Mouse (Mus musculus): ENCODE results near the gene Rnf166. TPM values are rescaled to one million over a fixed set of nuclear protein-coding genes. Genes with fewer than 3 reads are reported as not detected.

Gene Rnf166
- polyA plus RNA-seq, 1 experiment: 79.6 TPM

- no peak for DNase-seq (ENCODE audit: low read depth in 1 of 2, low spot score in 2 of 2)
- Histone ChIP-seq H3K4me1 (ENCODE audit: control insufficient read depth, insufficient read depth, insufficient read length) (peaks cover 25% of the 10 kb centered on the region; the same call in 1 of the 2 replicates), H3K36me3 (ENCODE audit: control insufficient read depth, insufficient read depth, low read length) (peaks cover 37% of the 10 kb centered on the region), H3K27me3 (ENCODE audit: control insufficient read depth, insufficient read depth, low read length) (no peaks in the 10 kb centered on the region), H3K27ac (ENCODE audit: insufficient read depth, low read length) (peak overlapping the region; percentile 42), H3K4me3 (ENCODE audit: extremely low read depth, insufficient read depth, insufficient read length) (no peak overlapping the region)
- TF ChIP-seq POLR2A (IDR thresholded peaks at IDR 0.05; ENCODE audit: low read depth, low read length) (no peak), CTCF (IDR thresholded peaks at IDR 0.05; ENCODE audit: extremely low read depth, insufficient read depth, insufficient read length, insufficient replicate concordance) (no peak)
- WGBS: 90% methylated on average over 7 of the region's 7 CpGs
Measured at GRCm38 (mm10) chr8:122427607-122428006, 48.3 kb downstream of the Rnf166 start.

GRCm38 (mm10) chr8:122426145-122426544 is 49.7 kb downstream of the Rnf166 start:
- H3K4me3 ChIP-seq (ENCODE audit: extremely low read depth, insufficient read depth, insufficient read length): no peak overlapping the region
- no peak for DNase-seq (ENCODE audit: low read depth in 1 of 2, low spot score in 2 of 2)
- H3K36me3 ChIP-seq (ENCODE audit: control insufficient read depth, insufficient read depth, low read length): peaks cover 37% of the 10 kb centered on the region
- no peaks in the 10 kb centered on the region for H3K27me3 ChIP-seq (ENCODE audit: control insufficient read depth, insufficient read depth, low read length)
- H3K4me1 ChIP-seq (ENCODE audit: control insufficient read depth, insufficient read depth, insufficient read length): peaks cover 25% of the 10 kb centered on the region; the same call in 1 of the 2 replicates
- WGBS: 91% methylated on average over 9 of the region's 9 CpGs
- TF ChIP-seq CTCF (IDR thresholded peaks at IDR 0.05; ENCODE audit: extremely low read depth, insufficient read depth, insufficient read length, insufficient replicate concordance) (no peak), POLR2A (IDR thresholded peaks at IDR 0.05; ENCODE audit: low read depth, low read length) (no peak)
- H3K27ac ChIP-seq (ENCODE audit: insufficient read depth, low read length): no peak overlapping the region

GRCm38 (mm10) chr8:122423659-122424058 is 52.2 kb downstream of the Rnf166 start:
- DNase-seq (ENCODE audit: low read depth in 1 of 2, low spot score in 2 of 2): no peak
- H3K4me3 ChIP-seq (ENCODE audit: extremely low read depth, insufficient read depth, insufficient read length): no peak overlapping the region
- H3K27me3 ChIP-seq (ENCODE audit: control insufficient read depth, insufficient read depth, low read length): no peaks in the 10 kb centered on the region
- WGBS: 85% methylated on average over 5 of the region's 5 CpGs
- peaks cover 12% of the 10 kb centered on the region; the same call in 1 of the 2 replicates for H3K4me1 ChIP-seq (ENCODE audit: control insufficient read depth, insufficient read depth, insufficient read length)
- H3K36me3 ChIP-seq (ENCODE audit: control insufficient read depth, insufficient read depth, low read length): peaks cover 34% of the 10 kb centered on the region
- no peak for TF ChIP-seq POLR2A (IDR thresholded peaks at IDR 0.05; ENCODE audit: low read depth, low read length)
- no peak for TF ChIP-seq CTCF (IDR thresholded peaks at IDR 0.05; ENCODE audit: extremely low read depth, insufficient read depth, insufficient read length, insufficient replicate concordance)
- no peak overlapping the region for H3K27ac ChIP-seq (ENCODE audit: insufficient read depth, low read length)

GRCm38 (mm10) chr8:122423217-122423616 is 52.6 kb downstream of the Rnf166 start:
- Histone ChIP-seq H3K36me3 (ENCODE audit: control insufficient read depth, insufficient read depth, low read length) (peaks cover 34% of the 10 kb centered on the region), H3K27ac (ENCODE audit: insufficient read depth, low read length) (no peak overlapping the region), H3K4me1 (ENCODE audit: control insufficient read depth, insufficient read depth, insufficient read length) (peaks cover 9% of the 10 kb centered on the region; the same call in 1 of the 2 replicates), H3K4me3 (ENCODE audit: extremely low read depth, insufficient read depth, insufficient read length) (no peak overlapping the region), H3K27me3 (ENCODE audit: control insufficient read depth, insufficient read depth, low read length) (no peaks in the 10 kb centered on the region)
- TF ChIP-seq CTCF (IDR thresholded peaks at IDR 0.05; ENCODE audit: extremely low read depth, insufficient read depth, insufficient read length, insufficient replicate concordance) (no peak), POLR2A (IDR thresholded peaks at IDR 0.05; ENCODE audit: low read depth, low read length) (no peak)
- 94% methylated on average over 24 of the region's 24 CpGs for WGBS
- no peak for DNase-seq (ENCODE audit: low read depth in 1 of 2, low spot score in 2 of 2)

- no peak within 1 kb of the TSS for H3K4me3 ChIP-seq (ENCODE audit: extremely low read depth, insufficient read depth, insufficient read length)
- no peak for TF ChIP-seq POLR2A (IDR thresholded peaks at IDR 0.05; ENCODE audit: low read depth, low read length)
- TF ChIP-seq CTCF (IDR thresholded peaks at IDR 0.05; ENCODE audit: extremely low read depth, insufficient read depth, insufficient read length, insufficient replicate concordance): no peak
- peak in 1 of 2 experiments; percentile 3 for DNase-seq (ENCODE audit: low read depth in 1 of 2, low spot score in 2 of 2)
- H3K27me3 ChIP-seq (ENCODE audit: control insufficient read depth, insufficient read depth, low read length): no peaks in the 10 kb centered on the region
- no peak within 1 kb of the TSS for H3K27ac ChIP-seq (ENCODE audit: insufficient read depth, low read length)
- peaks cover 32% of the 10 kb centered on the region for H3K36me3 ChIP-seq (ENCODE audit: control insufficient read depth, insufficient read depth, low read length)
- WGBS: 89% methylated on average over 14 of the region's 14 CpGs
- no peaks in the 10 kb centered on the region for H3K4me1 ChIP-seq (ENCODE audit: control insufficient read depth, insufficient read depth, insufficient read length)
Measured at GRCm38 (mm10) chr8:122421376-122422070, 54.3 kb downstream of the Rnf166 start, which contains the start of gene Il17c. Gene Il17c (plus strand): TSS chr8:122422020.

GRCm38 (mm10) chr8:122419881-122420555 is 55.8 kb downstream of the Rnf166 start:
- Histone ChIP-seq H3K27me3 (ENCODE audit: control insufficient read depth, insufficient read depth, low read length) (no peaks in the 10 kb centered on the region), H3K36me3 (ENCODE audit: control insufficient read depth, insufficient read depth, low read length) (peaks cover 27% of the 10 kb centered on the region), H3K4me3 (ENCODE audit: extremely low read depth, insufficient read depth, insufficient read length) (no peak overlapping the region), H3K4me1 (ENCODE audit: control insufficient read depth, insufficient read depth, insufficient read length) (no peaks in the 10 kb centered on the region), H3K27ac (ENCODE audit: insufficient read depth, low read length) (0 out of 2 replicates have a peak overlapping the region, but pooled peaks have one; percentile 2)
- no peak for TF ChIP-seq CTCF (IDR thresholded peaks at IDR 0.05; ENCODE audit: extremely low read depth, insufficient read depth, insufficient read length, insufficient replicate concordance)
- no peak for TF ChIP-seq POLR2A (IDR thresholded peaks at IDR 0.05; ENCODE audit: low read depth, low read length)
- 79% methylated on average over 9 of the region's 9 CpGs for WGBS
- DNase-seq (ENCODE audit: low read depth in 1 of 2, low spot score in 2 of 2): no peak

Other genes with a start within 250 kb of the Rnf166 start
- 73.3 and 113 TPM in 2 replicates for gene Zfpm1, start 193.9 kb downstream of the Rnf166 start, polyA plus RNA-seq (2012; rRNA removed)
- 0.12 TPM in 1 of 2 replicates, not detected in the other for gene Trhr2, start 115.3 kb downstream of the Rnf166 start, polyA plus RNA-seq (2012; rRNA removed)
- 29.1 and 30.2 TPM in 2 replicates for gene Zc3h18, start 99.5 kb downstream of the Rnf166 start, polyA plus RNA-seq (2012; rRNA removed)
- 0.28 TPM in 1 of 2 replicates, not detected in the other for gene Il17c, start 54.0 kb downstream of the Rnf166 start, polyA plus RNA-seq (2012; rRNA removed)
- 751 and 823 TPM in 2 replicates for gene Cyba, start 43.1 kb downstream of the Rnf166 start, polyA plus RNA-seq (2012; rRNA removed)
- 17.0 and 20.5 TPM in 2 replicates for gene Mvd, start 32.6 kb downstream of the Rnf166 start, polyA plus RNA-seq (2012; rRNA removed)
- 3.9 and 6.0 TPM in 2 replicates for gene Snai3, start 15.3 kb downstream of the Rnf166 start, polyA plus RNA-seq (2012; rRNA removed)
- 40.8 and 50.3 TPM in 2 replicates for gene Ctu2, start 79 bp upstream of the Rnf166 start, polyA plus RNA-seq (2012; rRNA removed)
- 96.7 and 117 TPM in 2 replicates for gene Piezo1, start 75.3 kb upstream of the Rnf166 start, polyA plus RNA-seq (2012; rRNA removed)
- gene Cdt1, start 92.0 kb upstream of the Rnf166 start, polyA plus RNA-seq (2012; rRNA removed): 50.4 and 118 TPM in 2 replicates
- gene Aprt, start 100.8 kb upstream of the Rnf166 start, polyA plus RNA-seq (2012; rRNA removed): 86.7 and 106 TPM in 2 replicates
- 13.1 and 16.4 TPM in 2 replicates for gene Galns, start 135.4 kb upstream of the Rnf166 start, polyA plus RNA-seq (2012; rRNA removed)
- 101 and 133 TPM in 2 replicates for gene Trappc2l, start 135.6 kb upstream of the Rnf166 start, polyA plus RNA-seq (2012; rRNA removed)
- 0.13 TPM in 1 of 2 replicates, not detected in the other for gene Pabpn1l, start 146.7 kb upstream of the Rnf166 start, polyA plus RNA-seq (2012; rRNA removed)
- 38.3 and 40.2 TPM in 2 replicates for gene Cbfa2t3, start 223.0 kb upstream of the Rnf166 start, polyA plus RNA-seq (2012; rRNA removed)

Data from spleen, adult 2 months (tissue).